Mouse (Mus musculus) testis, postnatal 10 days (tissue): ENCODE data around the gene Gm436.

Experiments used
- DNase-seq: peaks from one replicate; pipeline ENCODE4 v3.0.0; 2021; ENCODE audit warnings: low spot score

Gene Gm436

GRCm38 (mm10) chr4:144686268-144686667 is at the start of gene Gm436:
TSS of gene Gm436 (minus strand) at chr4:144686368.
- DNase-seq: no peak

GRCm38 (mm10) chr4:144721304-144721703 is 35.1 kb upstream of the Gm436 start, which contains the start of gene Gm13178:
TSS of gene Gm13178 (minus strand) at chr4:144721404.
- no peak for DNase-seq

- no peak for DNase-seq
Observed at GRCm38 (mm10) chr4:144719691-144720090, 33.5 kb upstream of the Gm436 start.

- no peak for DNase-seq
Observed at GRCm38 (mm10) chr4:144718288-144718687, 32.1 kb upstream of the Gm436 start.

- DNase-seq: no peak
Observed at GRCm38 (mm10) chr4:144638263-144638662, 47.9 kb downstream of the Gm436 start.
